Mouse (Mus musculus) left cerebral cortex, postnatal 10 days (tissue): ENCODE data around the gene Fcrl1. TPM values are rescaled to one million over a fixed set of nuclear protein-coding genes. Genes with fewer than 3 reads are reported as not detected.

Experiments used
- DNase-seq, 2 experiments: peaks; one replicate each; pipeline ENCODE4 v3.0.0; 2021 to 2022; ENCODE audit warnings: low spot score in 2 of 2, mixed read lengths in 1 of 2; ENCODE audit errors: extremely low spot score in 1 of 2
- intact Hi-C: fragments of 180-260 bp; cut with DNase I; formaldehyde crosslinking; loops from one replicate; pipeline ENCODE4 v1.15.1; 2025
- total RNA-seq, 2 experiments: library from RNA; stranded (reverse); gene quantifications; 2 replicates each; pipeline ENCODE4 v1.2.3; 2021

Gene Fcrl1
- total RNA-seq, 2 experiments from 2014 or later = 0.24 to 0.61 TPM

GRCm38 (mm10) chr3:87408171-87408570 lies 32.0 kb downstream of the Fcrl1 start:
- intact Hi-C loops = no loop called here
- no peak for DNase-seq

GRCm38 (mm10) chr3:87409196-87409935 lies 33.2 kb downstream of the Fcrl1 start:
- intact Hi-C loops = no loop called here
- no peak for DNase-seq

GRCm38 (mm10) chr3:87410605-87411004 lies 34.4 kb downstream of the Fcrl1 start:
- DNase-seq = no peak
- intact Hi-C loops = no loop called here

- DNase-seq = peak in 1 of 2 experiments; percentile 43
- intact Hi-C loops = no loop called here
Measured at GRCm38 (mm10) chr3:87411150-87411549, 35.0 kb downstream of the Fcrl1 start.

GRCm38 (mm10) chr3:87420645-87421044 lies 44.5 kb downstream of the Fcrl1 start:
- intact Hi-C loops = no loop called here
- no peak for DNase-seq

GRCm38 (mm10) chr3:87422386-87422910 lies 46.3 kb downstream of the Fcrl1 start:
- intact Hi-C loops = no loop called here
- DNase-seq = no peak

- no peak for DNase-seq
Measured at GRCm38 (mm10) chr3:87435479-87435878, 59.3 kb downstream of the Fcrl1 start, which contains the start of gene Fcrl5. Gene Fcrl5, plus strand, starts transcription at chr3:87435773.

GRCm38 (mm10) chr3:87440586-87440985 lies 64.4 kb downstream of the Fcrl1 start:
- intact Hi-C loops = no loop called here
- DNase-seq = peak in 1 of 2 experiments; percentile 9

More at GRCm38 (mm10) chr3:87435479-87435878, 59.3 kb downstream of the Fcrl1 start, which contains the start of gene Fcrl5:
- intact Hi-C loops = no loop called here

- intact Hi-C loops = no loop called here
- no peak for DNase-seq
Measured at GRCm38 (mm10) chr3:87443968-87444367, 67.8 kb downstream of the Fcrl1 start.

Other genes with a start within 250 kb of the Fcrl1 start
- 1 to 10 TPM; 5.7 to 5.8 TPM for gene Kirrel, start 201.6 kb upstream of the Fcrl1 start, total RNA-seq
- gene Fcrls, start 112.6 kb upstream of the Fcrl1 start, total RNA-seq = 10 to 100 TPM; 27.2 to 36.4 TPM
- gene Cd5l, start 18.5 kb upstream of the Fcrl1 start, total RNA-seq = not detected
- gene Fcrl5, start 59.4 kb downstream of the Fcrl1 start, total RNA-seq = under 1 TPM; 0.73 to 0.75 TPM
- 10 to 100 TPM; 14.7 to 15.7 TPM for gene Etv3, start 149.0 kb downstream of the Fcrl1 start, total RNA-seq
- 10 to 100 TPM; 45.7 to 49.6 TPM for gene Arhgef11, start 241.2 kb downstream of the Fcrl1 start, total RNA-seq